Mouse (Mus musculus): ENCODE results near the gene Prdm13.

Prdm13 gene

GRCm38 (mm10) chr4:21674691-21675090 is 11.1 kb downstream of the Prdm13 start:
- DNase-seq, result no peak

DNA sequence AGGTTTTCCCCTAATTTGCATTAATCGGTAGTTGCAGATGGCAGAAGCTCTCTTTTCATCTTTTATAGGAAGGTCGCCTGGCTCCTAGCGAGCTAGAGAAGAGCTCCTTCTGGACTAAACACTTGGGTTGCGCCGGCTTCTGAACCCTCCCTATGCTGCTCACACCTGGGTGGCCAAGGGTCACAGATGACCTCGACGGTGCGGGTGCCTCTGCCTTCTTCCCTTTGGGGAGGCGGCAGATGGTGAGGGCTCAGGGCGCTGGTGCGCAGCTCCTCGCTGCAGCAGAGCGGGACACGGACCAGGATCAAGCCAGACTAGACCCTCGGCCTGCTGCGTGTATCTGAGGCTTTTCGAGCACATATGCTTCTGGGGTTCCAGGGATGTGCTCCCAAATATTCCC is 11.7 kb downstream of the Prdm13 start:
- no peak for DNase-seq

- no peak for DNase-seq
Measured at GRCm38 (mm10) chr4:21665961-21666360, 19.8 kb downstream of the Prdm13 start.

DNA sequence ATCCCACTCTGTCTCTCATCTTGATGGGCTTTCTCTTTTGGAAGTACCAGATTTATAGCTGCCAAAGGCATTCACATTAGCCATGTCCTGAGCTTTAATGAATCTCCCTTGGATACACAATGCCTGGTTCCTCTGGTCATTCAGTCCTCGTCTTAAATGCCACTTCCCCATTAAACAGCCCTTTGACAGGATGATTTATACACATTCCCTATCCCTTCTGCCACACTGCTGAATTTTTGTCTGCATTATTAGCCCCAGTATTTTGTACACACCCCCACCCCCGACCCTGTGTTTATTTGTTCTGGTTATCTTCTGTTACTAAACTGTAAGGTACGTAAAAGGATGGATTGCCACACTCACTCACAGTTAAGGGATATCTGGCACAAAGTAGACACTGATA is 27.6 kb downstream of the Prdm13 start:
- no peak for DNase-seq

GRCm38 (mm10) chr4:21629275-21629583 is 56.5 kb downstream of the Prdm13 start:
- no peak for DNase-seq

GRCm38 (mm10) chr4:21628367-21629274 is 57.1 kb downstream of the Prdm13 start:
- no peak for DNase-seq

Data from lung, postnatal 10 days (tissue).